Mouse (Mus musculus) cerebellum, adult 8-10 months (tissue): Measurements from ENCODE around the gene Letmd1.

Experiments used
- DNase-seq: peaks from one replicate; pipeline ENCODE4 v3.0.0; 2022

Letmd1 gene

GRCm38 (mm10) chr15:100510072-100510471, 41.2 kb downstream of the Letmd1 start:
- DNase-seq = no peak

GRCm38 (mm10) chr15:100513387-100513786, 44.6 kb downstream of the Letmd1 start:
- no peak for DNase-seq

DNA sequence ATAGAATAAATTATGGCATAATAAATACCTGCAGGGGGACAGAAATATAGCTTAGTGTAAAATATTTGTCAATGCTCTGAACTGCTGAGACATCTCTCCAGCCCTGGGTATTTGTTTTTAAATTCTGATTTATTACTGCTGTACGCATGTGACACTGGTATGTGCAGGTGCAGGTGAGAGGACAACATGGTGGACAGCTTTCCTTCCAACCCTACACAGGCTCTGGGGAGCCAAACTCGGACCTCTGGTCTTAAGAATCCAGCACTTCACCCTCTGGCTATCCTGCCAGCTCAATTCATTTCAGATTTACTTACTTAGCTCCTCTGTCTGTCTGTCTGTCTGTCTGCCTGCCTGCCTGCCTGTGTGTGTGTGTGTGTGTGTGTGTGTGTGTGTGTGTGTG, 46.3 kb downstream of the Letmd1 start:
- DNase-seq = no peak

DNA sequence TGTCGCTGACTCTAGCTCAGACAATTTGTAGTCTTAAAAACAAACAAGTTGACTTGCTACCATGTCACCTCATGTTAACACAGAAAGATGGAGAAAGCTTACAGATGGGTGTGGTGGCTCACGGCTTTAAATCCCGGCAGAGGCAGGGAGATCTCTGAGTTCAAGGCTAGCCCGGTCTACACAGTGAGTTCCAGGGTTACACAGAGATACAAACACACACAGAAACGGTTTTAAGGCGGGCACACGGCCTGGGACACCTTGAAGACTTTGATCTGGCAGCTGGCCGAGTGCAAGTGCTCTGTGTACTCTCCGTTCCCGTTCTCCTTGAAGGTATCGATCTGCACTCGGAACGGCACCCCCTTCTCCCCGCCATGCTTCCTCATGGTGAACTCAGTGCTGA, 51.5 kb downstream of the Letmd1 start:
- no peak for DNase-seq

DNA sequence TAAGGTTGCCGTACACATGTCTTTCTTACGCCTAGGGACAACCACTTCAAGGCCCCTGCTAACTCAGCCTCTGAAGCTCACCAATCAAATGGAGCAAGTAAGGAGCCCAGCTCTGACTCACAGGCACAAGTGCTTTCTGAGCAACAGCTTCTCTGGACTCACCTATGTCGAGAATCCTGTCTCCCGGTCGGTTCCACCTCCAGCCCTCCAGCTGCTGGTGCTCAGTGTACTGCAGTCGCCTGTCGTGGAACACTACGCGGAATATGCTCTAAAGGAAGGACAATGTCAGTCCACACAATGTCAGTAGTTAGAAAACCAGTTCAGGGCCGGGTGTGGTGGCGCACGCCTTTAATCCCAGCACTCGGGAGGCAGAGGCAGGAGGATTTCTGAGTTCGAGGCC, 56.6 kb downstream of the Letmd1 start:
- DNase-seq = no peak

- no peak for DNase-seq
These were observed 59.1 kb downstream of the Letmd1 start for GRCm38 (mm10) chr15:100527900-100528299.
